Mouse (Mus musculus) MEL (cell line): ENCODE results near the gene Tdrd7. TPM values are rescaled to one million over a fixed set of nuclear protein-coding genes. Genes with fewer than 3 reads are reported as not detected.
A peak's percentile ranks its signal among the peaks of the same experiment; 100 is the strongest.

Experiments
- DNase-seq: peaks from one replicate; pipeline ENCODE4 v3.0.0; 2011; ENCODE audit warnings: low read depth, low spot score
- H3K27ac ChIP-seq: 2 replicates; pipeline ENCODE4 v1.5.1; 2012; ENCODE audit warnings: low read depth, mild to moderate bottlenecking, control low read depth, low read length, moderate library complexity; ENCODE audit not compliant: control insufficient read depth
- H3K27me3 ChIP-seq, 2 experiments: fragments of 150-350 bp in 1 of 2; sonication (generic) in 1 of 2; 2 replicates each; pipeline ENCODE4 v1.6.1; 2012; ENCODE audit warnings: low read length in 2 of 2, mild to moderate bottlenecking in 2 of 2, improper control_type of control experiment in 1 of 2, moderate library complexity in 1 of 2; ENCODE audit not compliant: insufficient read depth in 2 of 2, control insufficient read depth in 1 of 2
- H3K36me3 ChIP-seq, 2 experiments: 2 replicates each; pipeline ENCODE4 v1.6.1; 2012 to 2014; ENCODE audit warnings: low read length in 2 of 2, improper control_type of control experiment in 1 of 2, inconsistent platforms in 1 of 2, mild to moderate bottlenecking in 1 of 2; ENCODE audit not compliant: insufficient read depth in 2 of 2, control insufficient read depth in 1 of 2
- H3K4me1 ChIP-seq, 2 experiments: fragments of 150-350 bp in 1 of 2; sonication (generic) in 1 of 2; 2 replicates each; pipeline ENCODE4 v1.6.1; 2012; ENCODE audit warnings: low read length in 2 of 2, improper control_type of control experiment in 1 of 2, mild to moderate bottlenecking in 1 of 2; ENCODE audit not compliant: insufficient read depth in 2 of 2, control insufficient read depth in 1 of 2
- H3K4me3 ChIP-seq, 2 experiments: fragments of 150-350 bp in 1 of 2; sonication (generic) in 1 of 2; 2 replicates each; pipeline ENCODE4 v1.5.1; 2012; ENCODE audit warnings: low read depth in 2 of 2, low read length in 2 of 2, mild to moderate bottlenecking in 2 of 2, moderate library complexity in 2 of 2, control low read depth in 1 of 2, improper control_type of control experiment in 1 of 2; ENCODE audit not compliant: control insufficient read depth in 1 of 2, insufficient read depth in 1 of 2
- H3K79me2 ChIP-seq: 2 replicates; pipeline ENCODE4 v1.6.1; 2012; ENCODE audit warnings: mild to moderate bottlenecking, low read length, moderate library complexity; ENCODE audit not compliant: control insufficient read depth, poor library complexity, insufficient read depth
- H3K9ac ChIP-seq: 2 replicates; pipeline ENCODE4 v1.6.1; 2012; ENCODE audit warnings: low read depth, mild to moderate bottlenecking, control low read depth, low read length, moderate library complexity; ENCODE audit not compliant: control insufficient read depth, poor library complexity, severe bottlenecking
- H3K9me3 ChIP-seq: fragments of 150-350 bp; sonication (generic); replicated peaks from 2 replicates; pipeline ENCODE4 v1.6.1; 2012; ENCODE audit warnings: mild to moderate bottlenecking, low read length, improper control_type of control experiment, moderate library complexity; ENCODE audit not compliant: insufficient read depth
- CHD2 ChIP-seq: IDR thresholded peaks from 2 replicates; pipeline ENCODE4 v1.6.1; 2011; ENCODE audit warnings: low read length, improper control_type of control experiment
- CTCF ChIP-seq, 3 experiments: IDR thresholded peaks in 2 of 3; conservative IDR thresholded peaks in 1 of 3; 2 replicates each; pipeline ENCODE4 v1.5.1; 2011 to 2012; ENCODE audit warnings: low read length in 3 of 3, low read depth in 2 of 3, mild to moderate bottlenecking in 2 of 3, improper control_type of control experiment in 1 of 3, inconsistent platforms in 1 of 3, mixed read lengths in 1 of 3, moderate library complexity in 1 of 3; ENCODE audit not compliant: control insufficient read depth in 1 of 3, insufficient read depth in 1 of 3, poor library complexity in 1 of 3, severe bottlenecking in 1 of 3
- ELF1 ChIP-seq: IDR thresholded peaks from 2 replicates; pipeline ENCODE4 v1.6.1; 2014; ENCODE audit warnings: low read depth, mild to moderate bottlenecking, inconsistent platforms, low read length, improper control_type of control experiment, moderate library complexity
- EP300 ChIP-seq, 2 experiments: IDR thresholded peaks; 2 replicates each; pipeline ENCODE4 v1.6.1; 2011; ENCODE audit warnings: improper control_type of control experiment in 2 of 2, low read length in 2 of 2, low read depth in 1 of 2, mild to moderate bottlenecking in 1 of 2
- ETS1 ChIP-seq: IDR thresholded peaks from 2 replicates; pipeline ENCODE4 v1.6.1; 2012; ENCODE audit warnings: low read depth, mild to moderate bottlenecking, inconsistent platforms, low read length, improper control_type of control experiment, moderate library complexity
- KAT2A ChIP-seq: conservative IDR thresholded peaks from 2 replicates; pipeline ENCODE4 v1.6.1; 2012; ENCODE audit warnings: low read depth, low read length, improper control_type of control experiment, inconsistent platforms
- MAFK ChIP-seq: IDR thresholded peaks from 2 replicates; pipeline ENCODE4 v1.6.1; 2011; ENCODE audit warnings: low read depth, mild to moderate bottlenecking, low read length, improper control_type of control experiment, borderline replicate concordance
- MAZ ChIP-seq: IDR thresholded peaks from 2 replicates; pipeline ENCODE4 v1.6.1; 2012; ENCODE audit warnings: low read depth, mild to moderate bottlenecking, inconsistent platforms, low read length, improper control_type of control experiment
- MEF2A ChIP-seq: IDR thresholded peaks from 2 replicates; pipeline ENCODE4 v1.6.1; 2014; ENCODE audit warnings: low read depth, mild to moderate bottlenecking, inconsistent platforms, low read length, improper control_type of control experiment; ENCODE audit not compliant: poor library complexity, insufficient replicate concordance, severe bottlenecking; ENCODE audit errors: extremely low read depth
- MXI1 ChIP-seq: IDR thresholded peaks from 2 replicates; pipeline ENCODE4 v1.6.1; 2011; ENCODE audit warnings: mild to moderate bottlenecking, low read depth, low read length, improper control_type of control experiment
- MYC ChIP-seq: IDR thresholded peaks from 2 replicates; pipeline ENCODE4 v1.6.1; 2011; ENCODE audit warnings: low read depth, mild to moderate bottlenecking, low read length, improper control_type of control experiment, moderate library complexity
- NRF1 ChIP-seq: IDR thresholded peaks from 2 replicates; pipeline ENCODE4 v1.6.1; 2014; ENCODE audit warnings: low read depth, mild to moderate bottlenecking, inconsistent platforms, low read length, improper control_type of control experiment, moderate library complexity; ENCODE audit not compliant: poor library complexity, insufficient read depth, severe bottlenecking
- POLR2AphosphoS2 ChIP-seq: IDR thresholded peaks from 2 replicates; pipeline ENCODE4 v1.6.1; 2011; ENCODE audit warnings: low read length, improper control_type of control experiment
- RAD21 ChIP-seq: IDR thresholded peaks from 2 replicates; pipeline ENCODE4 v1.6.1; 2011; ENCODE audit warnings: mild to moderate bottlenecking, low read depth, low read length, improper control_type of control experiment
- SIN3A ChIP-seq: IDR thresholded peaks from 2 replicates; pipeline ENCODE4 v1.6.1; 2012; ENCODE audit warnings: low read length, improper control_type of control experiment, inconsistent platforms
- TAL1 ChIP-seq: IDR thresholded peaks from 2 replicates; pipeline ENCODE4 v1.6.1; 2012; ENCODE audit warnings: mild to moderate bottlenecking, inconsistent platforms, low read length, moderate library complexity, mixed read lengths
- TCF12 ChIP-seq: IDR thresholded peaks from 2 replicates; pipeline ENCODE4 v1.6.1; 2014; ENCODE audit warnings: low read depth, mild to moderate bottlenecking, inconsistent platforms, low read length, improper control_type of control experiment, moderate library complexity
- USF1 ChIP-seq: IDR thresholded peaks from 2 replicates; pipeline ENCODE4 v1.6.1; 2014; ENCODE audit warnings: low read depth, mild to moderate bottlenecking, inconsistent platforms, low read length, improper control_type of control experiment, moderate library complexity
- ZKSCAN1 ChIP-seq: IDR thresholded peaks from 2 replicates; pipeline ENCODE4 v1.6.1; 2012; ENCODE audit warnings: low read depth, mild to moderate bottlenecking, inconsistent platforms, low read length, improper control_type of control experiment, moderate library complexity
- ZNF384 ChIP-seq: IDR thresholded peaks from 2 replicates; pipeline ENCODE4 v1.6.1; 2012; ENCODE audit warnings: low read depth, mild to moderate bottlenecking, inconsistent platforms, low read length, improper control_type of control experiment
- polyA plus RNA-seq, 2 experiments: library from polyadenylated mRNA; stranded (reverse) in 1 of 2; unstranded in 1 of 2; fragments of >175 nt in 1 of 2; fragments of >200 nt in 1 of 2; gene quantifications; 2 replicates each; pipeline versions ENCODE4 v1.2.1 to v1.2.4; 2012; ENCODE audit warnings: low replicate concordance in 2 of 2, low read depth in 1 of 2; ENCODE audit not compliant: insufficient read length in 2 of 2, insufficient read depth in 1 of 2, missing spikeins in 1 of 2
- total RNA-seq: library from RNA; depleted of rRNA; stranded (reverse); fragments of 300-350 nt; gene quantifications from 2 replicates; pipeline ENCODE4 v1.2.3, GENCODE M21; 2012

Gene Tdrd7
- total and polyA plus RNA-seq, 3 experiments: 7.7 to 11.9 TPM; not detected in 1

GRCm38 (mm10) chr4:45947729-45948128, 17.4 kb upstream of the Tdrd7 start:
- H3K4me3 ChIP-seq: no peak overlapping the region
- no peak for DNase-seq
- no peak overlapping the region for H3K9ac ChIP-seq
- H3K4me1 ChIP-seq: peaks cover 9 to 38% of the 10 kb centered on the region in 2 experiments; a peak in 3 of 4 replicates
- TF ChIP-seq RAD21 (no peak), TAL1 (no peak), MYC (no peak), EP300 (IDR thresholded peaks at IDR 0.05; ENCODE audit: low read depth in 1 of 2, low read length in 2 of 2) (no peak)
- TF ChIP-seq, all 39 proteins: peak for 0
- no peaks in the 10 kb centered on the region for H3K9me3 ChIP-seq
- peaks cover 11% of the 10 kb centered on the region for H3K79me2 ChIP-seq
- H3K36me3 ChIP-seq: peaks cover 0 to 29% of the 10 kb centered on the region in 2 experiments; a peak in 2 of 4 replicates
- no peak overlapping the region for H3K27ac ChIP-seq
- no peaks in the 10 kb centered on the region for H3K27me3 ChIP-seq

- DNase-seq: peak; percentile 86
- Histone ChIP-seq H3K27me3 (no peaks in the 10 kb centered on the region), H3K79me2 (peaks cover 17% of the 10 kb centered on the region), H3K4me3 (no peak overlapping the region), H3K4me1 (peaks cover 9 to 44% of the 10 kb centered on the region in 2 experiments; a peak in 3 of 4 replicates), H3K27ac (peak overlapping the region; percentile 78), H3K36me3 (peaks cover 0 to 31% of the 10 kb centered on the region in 2 experiments; a peak in 2 of 4 replicates), H3K9me3 (no peaks in the 10 kb centered on the region), H3K9ac (peak overlapping the region; percentile 38)
- no peak for TF ChIP-seq MAZ
- peak; percentile 17; the same call in 1 of the 2 replicates for TF ChIP-seq MXI1
- TF ChIP-seq CTCF (IDR thresholded peaks at IDR 0.05 in 2 of 3, conservative IDR thresholded peaks at IDR 0.05 in 1 of 3; ENCODE audit: control insufficient read depth in 1 of 3, insufficient read depth in 1 of 3, low read depth in 2 of 3, low read length in 3 of 3, poor library complexity in 1 of 3, severe bottlenecking in 1 of 3): no peak
- TF ChIP-seq POLR2AphosphoS2: no peak
- TF ChIP-seq NRF1: no peak
- TF ChIP-seq USF1: no peak
- TF ChIP-seq MEF2A: no peak
- TF ChIP-seq SIN3A: peak; percentile 52; the same call in 1 of the 2 replicates
- TF ChIP-seq MAFK: no peak
- TF ChIP-seq ZKSCAN1: no peak
- TF ChIP-seq CHD2: no peak
- peak; percentile 73 to 79 for TF ChIP-seq EP300 (IDR thresholded peaks at IDR 0.05; ENCODE audit: low read depth in 1 of 2, low read length in 2 of 2)
- TF ChIP-seq RAD21: no peak
- TF ChIP-seq TCF12: peak; percentile 43; the same call in 1 of the 2 replicates
- peak; percentile 34; the same call in 1 of the 2 replicates for TF ChIP-seq ELF1
- no peak for TF ChIP-seq KAT2A
- TF ChIP-seq ETS1: peak; percentile 81
- TF ChIP-seq ZNF384: no peak
These were observed 15.9 kb upstream of the Tdrd7 start for GRCm38 (mm10) chr4:45949109-45949848.
